Mouse (Mus musculus): ENCODE measurements around the gene Rnf185. TPM values are rescaled to one million over a fixed set of nuclear protein-coding genes. Genes with fewer than 3 reads are reported as not detected.

The Rnf185 gene
- polyA plus RNA-seq, 1 experiment from 2014 or later = 31.3 TPM

DNA sequence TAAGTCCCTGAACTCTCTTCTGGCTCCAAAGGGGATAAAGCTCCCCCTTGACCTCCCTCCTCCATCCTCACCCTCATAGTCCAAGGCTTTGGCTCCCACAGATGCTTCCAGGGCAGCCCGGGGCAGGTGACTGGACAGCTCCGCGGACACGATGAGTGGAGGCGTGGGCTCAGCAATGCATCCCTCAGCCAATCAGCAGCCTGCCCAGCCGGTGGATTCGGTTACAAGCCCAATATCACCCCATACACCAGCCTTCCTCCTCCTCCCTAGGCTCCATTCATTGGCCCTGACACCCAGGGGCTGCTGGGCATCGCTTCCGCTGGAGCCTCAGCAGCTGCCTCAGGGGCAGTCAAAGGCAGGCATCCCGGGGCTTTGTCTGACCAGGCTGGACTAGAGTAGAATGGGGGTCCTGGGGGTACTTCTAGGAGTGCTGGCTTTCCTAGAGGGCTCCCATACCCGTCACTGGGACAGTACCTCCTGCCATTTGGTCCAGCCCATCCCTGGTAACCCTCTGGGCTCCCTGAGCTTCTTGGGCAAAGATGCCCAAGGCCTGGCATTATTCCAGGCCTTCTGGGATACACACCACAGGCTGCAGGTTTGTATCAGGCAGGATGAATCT lies 35.9 kb upstream of the Rnf185 start, which contains the start of gene Pla2g3:
Pla2g3 (plus strand) TSS at position 333 of the 619 bp plus-strand sequence.
- Histone ChIP-seq H3K4me2 (ENCODE audit: low read length) (no peak within 1 kb of the TSS), H3K36me3 (ENCODE audit: control insufficient read depth, insufficient read depth, low read length) (no peaks in the 10 kb centered on the region), H3K27me3 (ENCODE audit: control insufficient read depth, insufficient read depth, low read length) (no peaks in the 10 kb centered on the region), H3K9ac (ENCODE audit: low read length) (no peak within 1 kb of the TSS), H3K4me1 (ENCODE audit: control insufficient read depth in 2 of 2, insufficient read depth in 2 of 2, low read length in 2 of 2) (peaks cover 4% of the 10 kb centered on the region in 2 experiments; a peak in 2 of 4 replicates), H3K9me3 (ENCODE audit: control insufficient read depth, low read length) (no peaks in the 10 kb centered on the region), H3K4me3 (ENCODE audit: control insufficient read depth in 1 of 2, insufficient read depth in 1 of 2, low read depth in 1 of 2, low read length in 2 of 2) (no peak within 1 kb of the TSS), H3K27ac (replicated peaks in 1 of 2; ENCODE audit: control insufficient read depth in 1 of 2, insufficient read depth in 1 of 2, low read depth in 2 of 2, low read length in 2 of 2) (no peak within 1 kb of the TSS)
- no peak for ATAC-seq (ENCODE audit: insufficient number of reproducible peaks, insufficient read depth, low FRiP score, low read depth)
- 28% methylated on average over 11 of the region's 11 CpGs for WGBS

DNA sequence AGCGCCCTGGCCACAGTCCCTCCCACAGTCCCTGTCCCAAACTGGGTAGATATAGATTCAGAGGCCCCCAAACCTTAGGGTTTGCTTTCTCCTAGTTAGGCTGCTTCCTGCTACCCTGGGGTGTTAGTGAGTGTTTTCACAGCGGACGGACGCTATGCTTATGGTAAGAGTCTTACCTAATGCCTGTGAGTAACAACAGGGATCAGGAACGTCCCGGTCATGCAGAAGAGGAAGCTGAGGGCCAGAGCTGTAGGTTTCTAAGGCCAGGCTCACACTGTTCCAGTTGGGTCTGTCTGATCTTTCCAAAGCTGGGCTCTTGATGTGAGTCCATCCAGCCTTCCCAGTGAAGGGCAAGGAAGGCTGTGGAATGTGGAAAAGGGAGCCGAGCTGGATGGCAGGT lies 34.2 kb upstream of the Rnf185 start:
- peaks cover 4% of the 10 kb centered on the region in 2 experiments; a peak in 2 of 4 replicates for H3K4me1 ChIP-seq (ENCODE audit: control insufficient read depth in 2 of 2, insufficient read depth in 2 of 2, low read length in 2 of 2)
- H3K27me3 ChIP-seq (ENCODE audit: control insufficient read depth, insufficient read depth, low read length) = no peaks in the 10 kb centered on the region
- H3K9me3 ChIP-seq (ENCODE audit: control insufficient read depth, low read length) = no peaks in the 10 kb centered on the region
- no peak overlapping the region for H3K9ac ChIP-seq (ENCODE audit: low read length)
- no peaks in the 10 kb centered on the region for H3K36me3 ChIP-seq (ENCODE audit: control insufficient read depth, insufficient read depth, low read length)
- no peak overlapping the region for H3K27ac ChIP-seq (replicated peaks in 1 of 2; ENCODE audit: control insufficient read depth in 1 of 2, insufficient read depth in 1 of 2, low read depth in 2 of 2, low read length in 2 of 2)
- WGBS = 58% methylated on average over 7 of the region's 7 CpGs
- H3K4me2 ChIP-seq (ENCODE audit: low read length) = no peak overlapping the region
- no peak overlapping the region for H3K4me3 ChIP-seq (ENCODE audit: control insufficient read depth in 1 of 2, insufficient read depth in 1 of 2, low read depth in 1 of 2, low read length in 2 of 2)
- ATAC-seq (ENCODE audit: insufficient number of reproducible peaks, insufficient read depth, low FRiP score, low read depth) = no peak

- H3K36me3 ChIP-seq (ENCODE audit: control insufficient read depth, insufficient read depth, low read length) = no peaks in the 10 kb centered on the region
- H3K27me3 ChIP-seq (ENCODE audit: control insufficient read depth, insufficient read depth, low read length) = no peaks in the 10 kb centered on the region
- ATAC-seq (ENCODE audit: insufficient number of reproducible peaks, insufficient read depth, low FRiP score, low read depth) = no peak
- no peak overlapping the region for H3K9ac ChIP-seq (ENCODE audit: low read length)
- H3K4me2 ChIP-seq (ENCODE audit: low read length) = no peak overlapping the region
- peaks cover under 1 to 4% of the 10 kb centered on the region in 2 experiments; a peak in 2 of 4 replicates for H3K4me1 ChIP-seq (ENCODE audit: control insufficient read depth in 2 of 2, insufficient read depth in 2 of 2, low read length in 2 of 2)
- H3K9me3 ChIP-seq (ENCODE audit: control insufficient read depth, low read length) = no peaks in the 10 kb centered on the region
- no peak overlapping the region for H3K27ac ChIP-seq (replicated peaks in 1 of 2; ENCODE audit: control insufficient read depth in 1 of 2, insufficient read depth in 1 of 2, low read depth in 2 of 2, low read length in 2 of 2)
- 60% methylated on average over 11 of the region's 11 CpGs for WGBS
- no peak overlapping the region for H3K4me3 ChIP-seq (ENCODE audit: control insufficient read depth in 1 of 2, insufficient read depth in 1 of 2, low read depth in 1 of 2, low read length in 2 of 2)
These were observed 31.9 kb upstream of the Rnf185 start for GRCm38 (mm10) chr11:3483980-3484642.

DNA sequence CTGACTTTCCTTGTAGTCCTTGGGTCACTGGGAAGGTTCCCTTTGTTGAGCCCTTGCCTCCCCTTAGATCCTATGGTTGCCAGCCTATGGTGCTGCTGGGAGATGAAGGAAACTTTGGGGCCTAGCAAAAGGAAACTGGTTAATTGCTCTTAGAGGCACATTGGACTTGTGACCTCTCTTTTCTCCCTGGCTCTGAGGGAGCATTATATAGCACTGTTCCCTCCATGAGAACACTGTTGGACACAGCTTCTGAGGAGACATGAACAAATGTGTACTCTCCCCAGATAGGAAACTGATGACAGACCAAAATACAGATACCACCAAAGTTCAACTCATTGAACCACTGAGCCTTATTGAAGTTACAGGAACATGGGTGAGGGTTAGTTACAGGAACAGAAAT lies 23.3 kb upstream of the Rnf185 start:
- H3K36me3 ChIP-seq (ENCODE audit: control insufficient read depth, insufficient read depth, low read length) = no peaks in the 10 kb centered on the region
- no peak overlapping the region for H3K9ac ChIP-seq (ENCODE audit: low read length)
- 0 out of 2 replicates have a peak, but pooled peaks cover 4% of the 10 kb centered on the region for H3K27me3 ChIP-seq (ENCODE audit: control insufficient read depth, insufficient read depth, low read length)
- no peak overlapping the region for H3K4me3 ChIP-seq (ENCODE audit: control insufficient read depth in 1 of 2, insufficient read depth in 1 of 2, low read depth in 1 of 2, low read length in 2 of 2)
- no peak for ATAC-seq (ENCODE audit: insufficient number of reproducible peaks, insufficient read depth, low FRiP score, low read depth)
- H3K4me1 ChIP-seq (ENCODE audit: control insufficient read depth in 2 of 2, insufficient read depth in 2 of 2, low read length in 2 of 2) = no peaks in the 10 kb centered on the region
- H3K9me3 ChIP-seq (ENCODE audit: control insufficient read depth, low read length) = no peaks in the 10 kb centered on the region
- H3K27ac ChIP-seq (replicated peaks in 1 of 2; ENCODE audit: control insufficient read depth in 1 of 2, insufficient read depth in 1 of 2, low read depth in 2 of 2, low read length in 2 of 2) = no peak overlapping the region
- no peak overlapping the region for H3K4me2 ChIP-seq (ENCODE audit: low read length)

GRCm38 (mm10) chr11:3474480-3475115 lies 22.4 kb upstream of the Rnf185 start:
- 89% methylated on average over 7 of the region's 7 CpGs for WGBS
- no peak overlapping the region for H3K9ac ChIP-seq (ENCODE audit: low read length)
- H3K4me1 ChIP-seq (ENCODE audit: control insufficient read depth in 2 of 2, insufficient read depth in 2 of 2, low read length in 2 of 2) = no peaks in the 10 kb centered on the region
- H3K27me3 ChIP-seq (ENCODE audit: control insufficient read depth, insufficient read depth, low read length) = 0 out of 2 replicates have a peak, but pooled peaks cover 4% of the 10 kb centered on the region
- no peak for ATAC-seq (ENCODE audit: insufficient number of reproducible peaks, insufficient read depth, low FRiP score, low read depth)
- no peak overlapping the region for H3K27ac ChIP-seq (replicated peaks in 1 of 2; ENCODE audit: control insufficient read depth in 1 of 2, insufficient read depth in 1 of 2, low read depth in 2 of 2, low read length in 2 of 2)
- H3K4me3 ChIP-seq (ENCODE audit: control insufficient read depth in 1 of 2, insufficient read depth in 1 of 2, low read depth in 1 of 2, low read length in 2 of 2) = no peak overlapping the region
- H3K4me2 ChIP-seq (ENCODE audit: low read length) = no peak overlapping the region
- H3K36me3 ChIP-seq (ENCODE audit: control insufficient read depth, insufficient read depth, low read length) = no peaks in the 10 kb centered on the region
- no peaks in the 10 kb centered on the region for H3K9me3 ChIP-seq (ENCODE audit: control insufficient read depth, low read length)

- 23% methylated on average over 1 of the region's 1 CpGs for WGBS
- Histone ChIP-seq H3K4me1 (ENCODE audit: control insufficient read depth in 2 of 2, insufficient read depth in 2 of 2, low read length in 2 of 2) (no peaks in the 10 kb centered on the region), H3K9me3 (ENCODE audit: control insufficient read depth, low read length) (no peaks in the 10 kb centered on the region), H3K27me3 (ENCODE audit: control insufficient read depth, insufficient read depth, low read length) (0 out of 2 replicates have a peak, but pooled peaks cover 4% of the 10 kb centered on the region), H3K9ac (ENCODE audit: low read length) (no peak overlapping the region), H3K27ac (replicated peaks in 1 of 2; ENCODE audit: control insufficient read depth in 1 of 2, insufficient read depth in 1 of 2, low read depth in 2 of 2, low read length in 2 of 2) (no peak overlapping the region), H3K4me3 (ENCODE audit: control insufficient read depth in 1 of 2, insufficient read depth in 1 of 2, low read depth in 1 of 2, low read length in 2 of 2) (no peak overlapping the region), H3K36me3 (ENCODE audit: control insufficient read depth, insufficient read depth, low read length) (no peaks in the 10 kb centered on the region), H3K4me2 (ENCODE audit: low read length) (no peak overlapping the region)
- peak; percentile 64; the same call in 1 of the 2 replicates for ATAC-seq (ENCODE audit: insufficient number of reproducible peaks, insufficient read depth, low FRiP score, low read depth)
These were observed 20.3 kb upstream of the Rnf185 start for GRCm38 (mm10) chr11:3472484-3472883.

DNA sequence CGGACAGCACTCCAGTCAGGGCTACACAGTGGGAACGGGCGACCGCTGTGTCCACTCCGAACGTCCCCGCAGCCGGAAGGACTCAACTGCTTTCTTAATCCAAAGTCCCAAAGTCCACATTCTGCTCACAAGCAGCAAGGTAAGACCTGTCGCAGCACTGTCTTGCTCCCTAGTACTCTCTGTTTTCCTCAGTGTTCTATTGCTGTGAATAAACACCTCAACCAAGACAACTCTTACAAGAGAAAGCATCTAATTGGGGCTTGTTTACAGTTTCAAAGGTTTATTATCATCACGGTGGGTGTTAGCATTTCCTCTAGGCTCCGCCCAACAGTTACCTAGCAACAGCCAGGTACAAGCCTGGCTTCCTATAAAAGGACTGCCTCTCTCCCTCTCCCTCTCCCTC lies 19.3 kb upstream of the Rnf185 start:
- Histone ChIP-seq H3K4me3 (ENCODE audit: control insufficient read depth in 1 of 2, insufficient read depth in 1 of 2, low read depth in 1 of 2, low read length in 2 of 2) (no peak overlapping the region), H3K27me3 (ENCODE audit: control insufficient read depth, insufficient read depth, low read length) (0 out of 2 replicates have a peak, but pooled peaks cover 4% of the 10 kb centered on the region), H3K36me3 (ENCODE audit: control insufficient read depth, insufficient read depth, low read length) (no peaks in the 10 kb centered on the region), H3K4me1 (ENCODE audit: control insufficient read depth in 2 of 2, insufficient read depth in 2 of 2, low read length in 2 of 2) (no peaks in the 10 kb centered on the region), H3K9ac (ENCODE audit: low read length) (no peak overlapping the region), H3K4me2 (ENCODE audit: low read length) (no peak overlapping the region), H3K27ac (replicated peaks in 1 of 2; ENCODE audit: control insufficient read depth in 1 of 2, insufficient read depth in 1 of 2, low read depth in 2 of 2, low read length in 2 of 2) (no peak overlapping the region), H3K9me3 (ENCODE audit: control insufficient read depth, low read length) (no peaks in the 10 kb centered on the region)
- ATAC-seq (ENCODE audit: insufficient number of reproducible peaks, insufficient read depth, low FRiP score, low read depth) = no peak
- 24% methylated on average over 11 of the region's 11 CpGs for WGBS
